Mouse (Mus musculus): Measurements from ENCODE around the gene Cyp4f13. TPM values are rescaled to one million over a fixed set of nuclear protein-coding genes. Genes with fewer than 3 reads are reported as not detected.

The Cyp4f13 gene
- polyA plus RNA-seq, 1 experiment from 2014 or later = 8.4 TPM

- Histone ChIP-seq H3K4me2 (ENCODE audit: low read length) (no peak overlapping the region), H3K27me3 (replicated peaks; ENCODE audit: control insufficient read depth, insufficient read depth, low read length) (no peaks in the 10 kb centered on the region), H3K4me1 (replicated peaks; ENCODE audit: control insufficient read depth, insufficient read depth, low read length) (peaks cover 14% of the 10 kb centered on the region), H3K4me3 (replicated peaks; ENCODE audit: low read length) (no peak overlapping the region), H3K36me3 (ENCODE audit: control insufficient read depth, insufficient read depth) (no peaks in the 10 kb centered on the region), H3K27ac (ENCODE audit: low read length) (no peak overlapping the region), H3K9ac (replicated peaks; ENCODE audit: low read depth, low read length) (no peak overlapping the region), H3K9me3 (ENCODE audit: control insufficient read depth, low read length) (no peaks in the 10 kb centered on the region)
- no peak for ATAC-seq
- 80% methylated on average over 11 of the region's 11 CpGs for WGBS
Measured at GRCm38 (mm10) chr17:32951006-32951405, 3.8 kb upstream of the Cyp4f13 start.

DNA sequence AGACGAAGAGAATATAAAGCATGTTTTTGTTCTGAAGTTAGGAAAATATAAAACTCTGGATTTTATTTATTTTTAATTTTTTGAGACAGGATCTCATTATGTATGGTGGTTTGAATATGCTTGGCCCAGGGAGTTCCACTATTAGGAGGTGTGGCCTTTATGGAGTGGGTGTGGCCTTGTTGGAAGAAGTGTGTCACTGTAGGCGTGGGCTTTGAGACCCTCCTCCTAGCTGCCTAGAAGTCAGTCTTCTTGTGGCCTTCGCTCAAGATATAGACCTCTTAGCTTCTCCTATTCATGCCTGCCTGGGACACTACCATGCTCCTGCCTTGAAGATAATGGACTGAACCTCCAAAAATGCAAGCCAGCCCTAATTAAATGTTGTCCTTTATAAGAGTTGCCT lies 2.9 kb upstream of the Cyp4f13 start:
- H3K27me3 ChIP-seq (replicated peaks; ENCODE audit: control insufficient read depth, insufficient read depth, low read length) = no peaks in the 10 kb centered on the region
- H3K36me3 ChIP-seq (ENCODE audit: control insufficient read depth, insufficient read depth) = no peaks in the 10 kb centered on the region
- no peak overlapping the region for H3K4me2 ChIP-seq (ENCODE audit: low read length)
- H3K4me1 ChIP-seq (replicated peaks; ENCODE audit: control insufficient read depth, insufficient read depth, low read length) = peaks cover 14% of the 10 kb centered on the region
- no peak for ATAC-seq
- no peak overlapping the region for H3K4me3 ChIP-seq (replicated peaks; ENCODE audit: low read length)
- H3K9ac ChIP-seq (replicated peaks; ENCODE audit: low read depth, low read length) = no peak overlapping the region
- H3K9me3 ChIP-seq (ENCODE audit: control insufficient read depth, low read length) = no peaks in the 10 kb centered on the region
- H3K27ac ChIP-seq (ENCODE audit: low read length) = no peak overlapping the region
- 94% methylated on average over 3 of the region's 3 CpGs for WGBS

- peaks cover 14% of the 10 kb centered on the region for H3K4me1 ChIP-seq (replicated peaks; ENCODE audit: control insufficient read depth, insufficient read depth, low read length)
- WGBS = 66% methylated on average over 9 of the region's 9 CpGs
- peak overlapping the region; percentile 52 for H3K4me3 ChIP-seq (replicated peaks; ENCODE audit: low read length)
- H3K4me2 ChIP-seq (ENCODE audit: low read length) = peak overlapping the region; percentile 58
- H3K36me3 ChIP-seq (ENCODE audit: control insufficient read depth, insufficient read depth) = no peaks in the 10 kb centered on the region
- peak overlapping the region; percentile 50 for H3K9ac ChIP-seq (replicated peaks; ENCODE audit: low read depth, low read length)
- no peak overlapping the region; the same call in 1 of the 2 replicates for H3K27ac ChIP-seq (ENCODE audit: low read length)
- ATAC-seq = no peak; the same call in 1 of the 2 replicates
- H3K27me3 ChIP-seq (replicated peaks; ENCODE audit: control insufficient read depth, insufficient read depth, low read length) = no peaks in the 10 kb centered on the region
- H3K9me3 ChIP-seq (ENCODE audit: control insufficient read depth, low read length) = no peaks in the 10 kb centered on the region
Measured at GRCm38 (mm10) chr17:32946716-32947115, 486 bp downstream of the Cyp4f13 start.

DNA sequence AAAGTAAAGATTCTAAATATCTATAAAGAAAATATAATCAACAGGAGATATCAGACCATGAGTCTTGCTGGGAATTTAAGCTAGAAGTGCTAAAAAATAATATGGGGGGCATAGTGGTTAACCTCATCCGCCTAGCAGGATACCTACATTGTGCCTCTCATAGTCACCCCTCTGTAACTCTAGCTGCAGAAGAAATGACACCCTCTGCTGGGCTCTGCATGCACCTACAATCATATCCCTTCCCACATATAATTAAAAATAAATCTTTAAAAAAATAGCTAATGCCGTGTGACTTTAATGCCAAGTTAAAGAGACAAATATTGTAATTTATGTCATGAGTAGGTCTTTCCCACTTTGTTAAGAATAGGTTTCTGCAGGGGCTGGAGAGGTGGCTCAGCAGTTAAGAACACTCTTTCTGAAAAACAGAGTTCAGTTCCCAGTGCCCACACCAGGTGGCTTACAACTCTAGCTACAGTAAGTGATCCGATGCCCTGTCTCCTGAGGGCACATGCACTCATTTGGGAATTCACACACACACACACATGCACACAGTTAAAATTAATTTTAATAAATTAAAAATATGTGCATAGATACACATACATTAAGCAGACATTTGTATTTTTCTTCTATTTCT lies 2.7 kb downstream of the Cyp4f13 start:
- no peak overlapping the region for H3K4me3 ChIP-seq (replicated peaks; ENCODE audit: low read length)
- H3K4me1 ChIP-seq (replicated peaks; ENCODE audit: control insufficient read depth, insufficient read depth, low read length) = peaks cover 14% of the 10 kb centered on the region
- no peak overlapping the region for H3K27ac ChIP-seq (ENCODE audit: low read length)
- H3K36me3 ChIP-seq (ENCODE audit: control insufficient read depth, insufficient read depth) = no peaks in the 10 kb centered on the region
- no peak overlapping the region for H3K4me2 ChIP-seq (ENCODE audit: low read length)
- ATAC-seq = no peak
- 70% methylated on average over 3 of the region's 3 CpGs for WGBS
- no peak overlapping the region for H3K9ac ChIP-seq (replicated peaks; ENCODE audit: low read depth, low read length)
- H3K27me3 ChIP-seq (replicated peaks; ENCODE audit: control insufficient read depth, insufficient read depth, low read length) = no peaks in the 10 kb centered on the region
- H3K9me3 ChIP-seq (ENCODE audit: control insufficient read depth, low read length) = no peaks in the 10 kb centered on the region

GRCm38 (mm10) chr17:32943661-32944060 lies 3.5 kb downstream of the Cyp4f13 start:
- no peaks in the 10 kb centered on the region for H3K36me3 ChIP-seq (ENCODE audit: control insufficient read depth, insufficient read depth)
- no peak overlapping the region for H3K4me3 ChIP-seq (replicated peaks; ENCODE audit: low read length)
- H3K9ac ChIP-seq (replicated peaks; ENCODE audit: low read depth, low read length) = no peak overlapping the region
- no peak overlapping the region for H3K27ac ChIP-seq (ENCODE audit: low read length)
- H3K9me3 ChIP-seq (ENCODE audit: control insufficient read depth, low read length) = no peaks in the 10 kb centered on the region
- WGBS = 85% methylated on average over 3 of the region's 3 CpGs
- ATAC-seq = no peak
- no peak overlapping the region for H3K4me2 ChIP-seq (ENCODE audit: low read length)
- H3K4me1 ChIP-seq (replicated peaks; ENCODE audit: control insufficient read depth, insufficient read depth, low read length) = peaks cover 14% of the 10 kb centered on the region
- no peaks in the 10 kb centered on the region for H3K27me3 ChIP-seq (replicated peaks; ENCODE audit: control insufficient read depth, insufficient read depth, low read length)

DNA sequence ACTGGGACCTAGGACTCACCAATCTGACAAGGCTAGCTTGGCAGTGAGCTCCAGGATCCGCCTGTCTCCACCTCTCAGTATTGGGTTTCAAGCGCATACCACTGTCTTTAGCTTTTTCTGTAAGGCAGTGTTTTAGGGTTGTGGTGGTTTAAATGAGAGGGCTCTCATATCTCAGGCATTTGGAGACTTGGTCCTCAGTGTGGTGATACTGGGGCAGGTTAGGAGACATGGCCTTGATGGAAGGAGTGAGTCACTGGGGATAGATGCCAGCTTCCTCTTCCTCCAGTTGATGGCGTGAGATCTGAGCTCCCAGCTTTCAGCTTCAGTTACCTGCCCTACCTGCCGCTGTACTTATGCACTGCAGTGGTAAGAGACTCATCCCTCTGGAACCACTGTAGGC lies 7.4 kb downstream of the Cyp4f13 start:
- no peak overlapping the region for H3K4me3 ChIP-seq (replicated peaks; ENCODE audit: low read length)
- ATAC-seq = no peak
- no peaks in the 10 kb centered on the region for H3K9me3 ChIP-seq (ENCODE audit: control insufficient read depth, low read length)

GRCm38 (mm10) chr17:32927803-32928202 lies 19.4 kb downstream of the Cyp4f13 start:
- no peak for ATAC-seq
- 84% methylated on average over 5 of the region's 5 CpGs for whole genome bisulfite sequencing

More for the DNA sequence above, 7.4 kb downstream of the Cyp4f13 start:
- Histone ChIP-seq H3K4me1 (replicated peaks; ENCODE audit: control insufficient read depth, insufficient read depth, low read length) (no peaks in the 10 kb centered on the region), H3K27me3 (replicated peaks; ENCODE audit: control insufficient read depth, insufficient read depth, low read length) (no peaks in the 10 kb centered on the region), H3K27ac (ENCODE audit: low read length) (no peak overlapping the region), H3K36me3 (ENCODE audit: control insufficient read depth, insufficient read depth) (no peaks in the 10 kb centered on the region), H3K9ac (replicated peaks; ENCODE audit: low read depth, low read length) (no peak overlapping the region), H3K4me2 (ENCODE audit: low read length) (no peak overlapping the region)
- WGBS = 84% methylated on average over 4 of the region's 4 CpGs

DNA sequence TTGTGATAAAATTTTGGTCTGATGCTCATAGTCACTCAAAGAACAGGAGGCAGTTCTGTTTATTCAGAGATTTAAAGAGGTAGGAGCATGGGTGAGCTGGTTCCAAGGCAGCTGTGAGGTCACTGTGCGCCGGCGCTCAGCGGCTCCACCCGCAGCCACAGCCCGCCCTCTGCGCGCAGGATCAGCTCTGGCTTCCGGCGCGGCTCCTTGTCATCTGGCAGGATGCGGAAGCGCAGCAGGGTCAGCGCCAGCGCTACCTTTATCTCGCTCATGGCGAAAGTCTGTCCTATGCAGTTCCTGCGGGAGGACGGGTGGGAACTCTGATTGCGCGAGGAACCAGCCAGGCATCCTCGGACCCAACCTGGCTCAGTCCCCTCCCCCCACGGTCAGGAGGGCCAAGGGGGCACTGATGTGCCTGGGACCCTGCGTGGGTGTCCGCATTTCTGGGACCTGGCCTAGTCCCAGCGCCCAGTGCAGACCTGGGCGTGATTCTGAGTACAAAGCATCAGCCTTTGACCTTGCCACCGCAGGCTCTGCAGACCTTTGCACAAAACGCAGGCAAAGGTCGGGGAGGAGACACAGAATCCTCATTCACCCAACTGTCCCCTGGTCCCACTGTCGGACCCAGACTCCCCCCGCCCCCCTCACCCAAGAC lies 22.4 kb downstream of the Cyp4f13 start:
- WGBS = 13% methylated on average over 32 of the region's 32 CpGs
- H3K36me3 ChIP-seq (ENCODE audit: control insufficient read depth, insufficient read depth) = no peaks in the 10 kb centered on the region
- peak overlapping the region; percentile 80 for H3K9ac ChIP-seq (replicated peaks; ENCODE audit: low read depth, low read length)
- H3K4me3 ChIP-seq (replicated peaks; ENCODE audit: low read length) = peak overlapping the region; percentile 61
- H3K27ac ChIP-seq (ENCODE audit: low read length) = no peak overlapping the region; the same call in 1 of the 2 replicates
- peak; percentile 97 for ATAC-seq
- H3K4me1 ChIP-seq (replicated peaks; ENCODE audit: control insufficient read depth, insufficient read depth, low read length) = 0 out of 2 replicates have a peak, but pooled peaks cover 6% of the 10 kb centered on the region
- no peaks in the 10 kb centered on the region for H3K9me3 ChIP-seq (ENCODE audit: control insufficient read depth, low read length)
- 0 out of 2 replicates have a peak, but pooled peaks cover 2% of the 10 kb centered on the region for H3K27me3 ChIP-seq (replicated peaks; ENCODE audit: control insufficient read depth, insufficient read depth, low read length)
- H3K4me2 ChIP-seq (ENCODE audit: low read length) = peak overlapping the region; percentile 89

More at GRCm38 (mm10) chr17:32927803-32928202, 19.4 kb downstream of the Cyp4f13 start:
- H3K36me3 ChIP-seq (ENCODE audit: control insufficient read depth, insufficient read depth) = no peaks in the 10 kb centered on the region
- 0 out of 2 replicates have a peak, but pooled peaks cover 2% of the 10 kb centered on the region for H3K27me3 ChIP-seq (replicated peaks; ENCODE audit: control insufficient read depth, insufficient read depth, low read length)
- H3K27ac ChIP-seq (ENCODE audit: low read length) = no peak overlapping the region
- no peaks in the 10 kb centered on the region for H3K9me3 ChIP-seq (ENCODE audit: control insufficient read depth, low read length)
- no peak overlapping the region for H3K4me2 ChIP-seq (ENCODE audit: low read length)
- H3K9ac ChIP-seq (replicated peaks; ENCODE audit: low read depth, low read length) = no peak overlapping the region
- H3K4me3 ChIP-seq (replicated peaks; ENCODE audit: low read length) = no peak overlapping the region
- H3K4me1 ChIP-seq (replicated peaks; ENCODE audit: control insufficient read depth, insufficient read depth, low read length) = 0 out of 2 replicates have a peak, but pooled peaks cover 6% of the 10 kb centered on the region

GRCm38 (mm10) chr17:32923681-32924080 lies 23.5 kb downstream of the Cyp4f13 start:
- no peaks in the 10 kb centered on the region for H3K36me3 ChIP-seq (ENCODE audit: control insufficient read depth, insufficient read depth)
- 100% methylated on average over 1 of the region's 1 CpGs for WGBS
- H3K27ac ChIP-seq (ENCODE audit: low read length) = no peak overlapping the region
- H3K4me3 ChIP-seq (replicated peaks; ENCODE audit: low read length) = no peak overlapping the region
- 0 out of 2 replicates have a peak, but pooled peaks cover 6% of the 10 kb centered on the region for H3K4me1 ChIP-seq (replicated peaks; ENCODE audit: control insufficient read depth, insufficient read depth, low read length)
- no peak overlapping the region for H3K9ac ChIP-seq (replicated peaks; ENCODE audit: low read depth, low read length)
- H3K9me3 ChIP-seq (ENCODE audit: control insufficient read depth, low read length) = no peaks in the 10 kb centered on the region
- ATAC-seq = no peak
- 0 out of 2 replicates have a peak, but pooled peaks cover 2% of the 10 kb centered on the region for H3K27me3 ChIP-seq (replicated peaks; ENCODE audit: control insufficient read depth, insufficient read depth, low read length)
- no peak overlapping the region for H3K4me2 ChIP-seq (ENCODE audit: low read length)
